Mouse (Mus musculus): ENCODE data around the gene Gm5148.

Gm5148 gene

GRCm38 (mm10) chr3:37738171-37738950 lies 14.1 kb upstream of the Gm5148 start:
- no peak for DNase-seq (ENCODE audit: low spot score in 2 of 2)

- DNase-seq (ENCODE audit: low spot score in 2 of 2) = peak in 1 of 2 experiments; percentile 40
Observed at GRCm38 (mm10) chr3:37737407-37737806, 13.1 kb upstream of the Gm5148 start.

DNA sequence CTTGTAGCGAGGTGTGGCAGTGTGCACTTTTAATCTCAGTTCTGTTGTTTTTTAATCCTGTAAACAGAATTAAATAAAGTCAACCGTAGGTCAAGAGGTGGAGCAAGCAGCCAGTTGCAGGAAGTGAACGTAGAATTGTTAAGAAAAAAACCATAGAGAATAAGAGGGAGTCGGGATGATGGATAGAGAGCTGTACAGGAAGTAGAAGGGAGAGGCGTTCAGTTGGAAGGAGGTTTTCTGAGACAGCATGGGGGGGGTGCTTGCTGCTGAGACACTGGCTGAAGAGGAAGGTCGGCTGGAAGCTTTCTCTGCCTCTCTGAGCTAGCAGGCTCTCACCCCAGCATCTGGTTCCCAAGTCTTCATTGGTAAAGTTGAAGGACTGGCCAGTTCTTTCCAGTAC lies 10.9 kb upstream of the Gm5148 start:
- DNase-seq (ENCODE audit: low spot score in 2 of 2) = no peak

DNA sequence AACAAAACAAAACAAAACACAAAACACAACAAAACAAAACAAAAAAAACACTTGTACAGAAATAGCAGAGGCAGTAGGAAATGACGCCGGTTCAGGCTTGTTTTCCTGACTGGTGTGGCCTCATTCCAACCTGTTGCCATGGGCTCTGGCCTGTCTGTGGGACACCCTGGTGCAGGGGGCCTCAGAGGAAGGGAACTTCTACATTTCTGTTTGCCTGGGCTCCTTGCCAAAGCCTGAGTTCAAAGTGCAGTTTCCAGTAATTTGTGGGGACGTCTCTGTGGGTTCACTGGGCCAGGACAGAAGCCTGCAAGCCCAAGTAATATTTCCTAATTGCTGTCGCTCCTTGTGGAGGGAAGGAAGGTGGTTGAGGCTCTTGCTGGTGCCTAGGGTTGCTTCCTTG lies 4.9 kb upstream of the Gm5148 start:
- peak; percentile 45 to 74 for DNase-seq (ENCODE audit: low spot score in 2 of 2)

GRCm38 (mm10) chr3:37728112-37729100 lies 4.1 kb upstream of the Gm5148 start:
- DNase-seq (ENCODE audit: low spot score in 2 of 2) = no peak

- DNase-seq (ENCODE audit: low spot score in 2 of 2) = no peak
Observed at GRCm38 (mm10) chr3:37727392-37727791, 3.1 kb upstream of the Gm5148 start.

GRCm38 (mm10) chr3:37726501-37727140 lies 2.3 kb upstream of the Gm5148 start:
- DNase-seq (ENCODE audit: low spot score in 2 of 2) = peak in 1 of 2 experiments; percentile 16

- DNase-seq (ENCODE audit: low spot score in 2 of 2) = no peak
Observed at GRCm38 (mm10) chr3:37724946-37725735, 851 bp upstream of the Gm5148 start.

DNA sequence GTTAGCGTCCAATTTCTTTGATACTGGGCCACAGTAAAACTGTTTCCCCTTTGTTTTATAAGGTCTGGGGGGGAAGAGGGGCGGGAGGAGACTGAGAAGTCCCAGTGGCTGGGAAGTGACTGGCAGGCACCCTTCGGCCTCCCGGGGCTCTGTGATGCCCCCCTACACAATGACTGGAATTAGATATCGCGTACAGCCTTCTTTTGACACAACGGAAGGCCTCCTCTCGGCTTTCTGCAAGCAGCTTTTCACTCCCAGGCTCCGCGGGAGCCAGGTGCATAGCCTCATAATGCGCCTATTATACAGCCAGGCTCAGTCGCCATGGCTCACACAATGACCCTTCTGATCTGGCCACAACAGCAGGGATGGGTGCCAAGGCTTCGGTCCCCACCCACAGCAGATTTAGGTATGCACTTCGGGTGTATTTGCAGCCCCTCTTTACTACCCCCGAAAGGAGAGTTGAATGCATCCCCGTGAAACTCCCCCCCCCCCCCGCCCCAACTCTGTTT lies 574 bp downstream of the Gm5148 start:
- DNase-seq (ENCODE audit: low spot score in 2 of 2) = peak in 1 of 2 experiments; percentile 27

- DNase-seq (ENCODE audit: low spot score in 2 of 2) = no peak
Observed at GRCm38 (mm10) chr3:37723061-37723521, 1.2 kb downstream of the Gm5148 start.

DNA sequence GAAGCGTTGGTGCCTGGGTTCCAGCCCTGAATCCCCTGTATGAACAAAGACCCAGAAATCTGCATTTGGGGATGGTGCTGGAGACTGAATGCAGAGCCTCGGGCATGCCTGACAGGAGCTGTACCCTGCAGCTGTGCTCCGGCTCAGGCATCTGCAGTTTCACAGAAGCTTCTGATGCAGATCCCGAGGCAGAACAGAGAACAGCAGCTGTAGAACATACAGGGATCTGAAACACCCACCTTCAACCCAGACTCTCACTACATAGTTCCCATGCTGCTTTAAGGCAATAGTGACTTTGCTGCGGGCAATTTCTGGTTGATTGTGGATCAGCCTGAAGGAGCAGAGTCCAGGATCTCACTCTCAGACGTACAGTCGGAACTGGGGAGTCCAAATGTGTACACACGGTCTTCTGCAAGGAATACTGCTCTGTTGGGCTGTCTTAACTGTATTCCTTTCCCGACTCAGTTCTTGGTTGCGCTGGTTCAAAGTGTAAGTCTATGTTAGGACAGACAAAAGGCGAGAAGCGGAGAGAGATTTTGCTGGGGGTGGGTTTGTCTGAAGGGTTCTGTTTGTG lies 1.7 kb downstream of the Gm5148 start:
- DNase-seq (ENCODE audit: low spot score in 2 of 2) = no peak

GRCm38 (mm10) chr3:37716992-37717391 lies 7.3 kb downstream of the Gm5148 start:
- no peak for DNase-seq (ENCODE audit: low spot score in 2 of 2)

- DNase-seq (ENCODE audit: low spot score in 2 of 2) = no peak
Observed at GRCm38 (mm10) chr3:37715734-37716133, 8.6 kb downstream of the Gm5148 start.

- peak; percentile 44 to 78 for DNase-seq (ENCODE audit: low spot score in 2 of 2)
Observed at GRCm38 (mm10) chr3:37712501-37712900, 11.8 kb downstream of the Gm5148 start.

DNA sequence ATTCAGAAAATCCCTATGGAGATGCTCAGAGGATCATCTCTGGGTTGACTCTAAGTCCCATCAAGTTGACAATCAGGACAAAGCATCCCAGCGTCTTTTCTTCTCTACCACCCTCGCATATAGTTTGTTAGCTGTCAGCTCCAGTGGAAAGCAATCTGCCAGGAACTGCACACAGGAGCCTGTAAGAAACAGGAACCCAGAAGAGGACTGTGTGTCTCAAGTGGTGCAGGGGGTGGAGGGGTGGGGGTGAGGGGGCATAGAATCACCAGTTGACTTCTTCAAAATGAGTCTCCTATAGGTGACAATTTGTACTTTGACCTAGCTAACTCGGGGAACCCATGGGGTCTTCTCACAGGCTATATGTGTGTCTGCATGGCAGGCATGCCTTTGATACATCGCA lies 12.7 kb downstream of the Gm5148 start:
- DNase-seq (ENCODE audit: low spot score in 2 of 2) = no peak

DNA sequence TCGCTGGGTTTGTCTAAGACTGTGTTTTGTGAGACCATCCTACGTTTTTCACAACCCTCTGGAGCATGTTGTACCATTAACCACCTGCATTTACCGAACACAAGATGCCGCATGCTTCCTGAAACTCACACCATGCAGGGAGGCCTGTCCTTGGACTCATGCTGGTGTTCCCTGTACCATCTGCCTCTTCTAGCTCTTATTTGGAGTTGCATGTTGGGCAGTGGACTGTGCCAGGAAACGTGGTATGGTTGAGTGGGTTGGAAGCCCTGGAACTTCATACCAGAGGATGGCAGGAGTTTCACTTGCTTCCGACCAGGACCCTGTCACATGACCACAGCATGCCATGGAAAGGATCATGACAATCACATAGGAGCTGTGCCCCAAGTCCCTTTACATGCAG lies 16.5 kb downstream of the Gm5148 start:
- DNase-seq (ENCODE audit: low spot score in 2 of 2) = no peak

DNA sequence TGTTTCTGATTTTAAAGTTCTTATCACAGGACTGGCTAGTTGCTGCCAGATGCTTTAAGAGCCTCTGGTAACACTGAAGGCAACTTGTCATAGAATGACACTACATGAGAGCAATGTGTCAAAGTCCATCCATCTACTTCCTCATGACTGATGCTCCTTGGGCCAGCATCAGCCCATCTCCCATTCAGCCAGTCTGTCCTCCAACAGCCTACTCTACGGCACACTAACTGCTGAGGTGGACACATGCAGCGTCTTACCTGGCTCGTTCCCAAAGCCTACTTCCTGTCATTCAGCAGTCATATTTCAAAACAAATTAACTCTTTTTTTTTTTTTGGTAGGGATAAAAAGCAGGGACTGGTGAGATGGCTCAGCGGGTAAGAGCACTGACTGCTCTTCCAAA lies 17.9 kb downstream of the Gm5148 start:
- no peak for DNase-seq (ENCODE audit: low spot score in 2 of 2)

- no peak for DNase-seq (ENCODE audit: low spot score in 2 of 2)
Observed at GRCm38 (mm10) chr3:37705436-37705835, 18.9 kb downstream of the Gm5148 start.

DNA sequence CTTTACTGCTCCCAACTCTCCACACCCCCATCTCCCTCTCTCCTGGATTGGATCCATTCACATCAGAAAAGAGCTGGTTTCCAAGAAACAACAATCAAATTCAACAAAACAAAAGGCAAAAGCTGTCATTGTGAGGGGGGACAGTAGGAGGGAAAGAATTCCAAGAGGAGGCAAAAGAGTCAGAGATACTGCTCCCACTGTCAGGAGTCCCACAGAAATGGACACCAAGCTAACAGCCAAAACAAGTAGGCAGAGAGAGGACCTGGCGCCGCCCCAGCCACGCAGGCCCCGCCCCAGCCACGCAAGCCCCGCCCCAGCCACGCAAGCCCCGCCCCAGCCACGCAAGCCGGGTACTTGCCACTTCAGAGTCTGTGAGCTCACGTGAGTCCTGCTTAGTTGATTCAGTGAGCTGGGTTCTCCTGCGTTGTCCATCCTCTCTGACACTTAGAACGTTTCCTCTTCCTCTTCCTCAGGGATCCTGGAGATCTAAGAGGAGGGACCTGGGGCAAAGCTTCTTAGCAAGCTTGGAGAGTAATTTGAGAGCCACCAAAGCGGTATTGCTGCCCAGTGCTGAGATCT lies 19.5 kb downstream of the Gm5148 start:
- DNase-seq (ENCODE audit: low spot score in 2 of 2) = no peak

- no peak for DNase-seq (ENCODE audit: low spot score in 2 of 2)
Observed at GRCm38 (mm10) chr3:37703066-37703465, 21.2 kb downstream of the Gm5148 start.
